Mouse (Mus musculus) lung, postnatal 36 days (tissue): ENCODE results near the gene Lig1.

Source experiments
- DNase-seq: peaks from one replicate; pipeline ENCODE4 v3.0.0; 2022; ENCODE audit warnings: mixed read lengths

Lig1 gene

DNA sequence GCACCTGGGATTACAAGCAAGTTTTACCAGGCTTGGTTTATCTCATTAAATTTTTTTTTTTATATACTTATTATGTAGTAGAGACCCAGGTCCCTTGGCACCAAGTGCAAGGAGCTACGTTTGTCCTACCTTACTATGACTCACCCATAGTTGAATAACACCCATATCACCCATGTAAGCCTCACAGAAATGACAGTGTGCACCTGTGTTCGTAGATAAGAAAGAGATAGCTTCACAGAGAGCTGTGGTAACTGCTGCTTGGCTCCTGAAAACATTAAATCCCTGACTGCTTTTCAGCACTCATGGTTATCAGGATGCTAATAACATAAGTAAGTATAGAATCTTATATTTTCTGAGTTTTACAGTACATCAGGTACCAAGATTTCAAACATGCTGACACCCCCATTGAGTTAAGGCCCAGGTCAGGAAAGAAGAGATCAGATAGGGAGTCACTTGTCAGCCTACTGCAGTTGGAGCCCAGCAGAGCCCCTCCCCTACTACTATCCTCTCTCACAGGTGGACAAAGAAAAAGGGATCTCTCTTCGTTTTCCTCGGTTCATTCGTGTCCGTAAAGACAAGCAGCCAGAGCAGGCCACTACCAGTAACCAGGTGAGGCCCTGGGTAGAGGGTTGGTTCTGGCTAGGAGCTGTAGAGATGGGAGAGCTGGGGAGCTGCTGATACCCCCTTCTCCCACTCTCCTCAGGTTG is 33.6 kb downstream of the Lig1 start:
- DNase-seq, result no peak

DNA sequence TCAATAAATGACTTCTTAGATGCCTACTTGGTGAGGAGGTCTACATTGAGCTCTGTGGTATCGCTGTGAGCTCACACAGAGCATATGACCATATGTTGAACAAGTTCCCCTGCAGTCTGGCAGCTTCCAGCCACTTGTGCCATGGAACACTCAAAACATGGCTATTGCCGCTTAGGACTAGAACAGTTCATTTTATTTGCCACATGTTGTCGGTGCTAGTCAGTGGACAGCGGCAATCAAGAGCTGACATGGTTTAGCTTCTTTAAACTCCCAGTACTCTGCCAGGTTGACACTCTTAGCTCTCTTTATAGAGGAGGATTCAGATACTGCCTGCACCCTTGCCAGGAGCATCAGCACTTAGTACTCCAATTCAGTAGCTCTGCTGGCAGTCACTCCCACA is 34.3 kb downstream of the Lig1 start:
- DNase-seq, result no peak

DNA sequence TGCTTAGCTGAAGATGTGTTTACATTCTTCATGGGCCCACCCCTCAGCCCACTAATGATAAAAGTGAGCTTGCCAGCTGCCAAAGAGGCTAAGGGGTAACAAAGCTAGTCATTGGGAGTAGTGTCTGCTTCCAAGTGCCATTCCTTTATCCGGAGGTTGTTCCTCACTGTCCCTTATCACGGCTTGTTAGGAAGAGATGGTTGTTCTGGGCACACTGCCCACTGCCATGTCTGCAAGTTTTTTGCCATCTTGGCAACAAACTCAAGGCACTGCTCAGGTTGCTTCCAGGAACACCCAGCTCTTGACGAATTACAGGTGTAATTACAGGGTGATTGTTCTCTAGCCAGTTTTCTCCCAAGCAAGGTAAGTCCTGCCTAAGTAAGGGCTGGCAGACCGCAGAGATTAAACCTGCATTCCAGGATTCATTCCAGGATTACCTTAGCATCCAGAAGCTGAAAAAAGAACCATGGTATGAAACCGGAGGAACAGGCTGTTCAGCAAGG is 37.1 kb downstream of the Lig1 start:
- no peak for DNase-seq

DNA sequence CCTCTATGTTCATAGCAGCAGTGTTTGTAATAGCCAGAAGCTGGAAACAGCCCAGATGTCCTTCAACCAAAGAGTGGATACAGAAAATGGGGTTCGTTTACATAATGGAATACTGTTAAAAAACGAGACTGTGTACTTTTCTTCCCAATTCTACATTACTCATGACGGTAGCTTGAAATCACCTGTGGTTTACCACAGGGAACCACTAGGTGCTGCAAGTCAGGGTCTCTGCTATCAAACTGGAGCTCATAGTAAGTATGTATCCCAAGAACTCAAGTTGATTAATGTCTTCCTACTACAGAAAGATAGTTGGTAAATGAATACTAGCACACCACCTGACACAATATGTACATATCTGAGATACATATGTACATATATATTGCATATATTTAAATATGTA is 44.3 kb downstream of the Lig1 start:
- DNase-seq, result no peak

DNA sequence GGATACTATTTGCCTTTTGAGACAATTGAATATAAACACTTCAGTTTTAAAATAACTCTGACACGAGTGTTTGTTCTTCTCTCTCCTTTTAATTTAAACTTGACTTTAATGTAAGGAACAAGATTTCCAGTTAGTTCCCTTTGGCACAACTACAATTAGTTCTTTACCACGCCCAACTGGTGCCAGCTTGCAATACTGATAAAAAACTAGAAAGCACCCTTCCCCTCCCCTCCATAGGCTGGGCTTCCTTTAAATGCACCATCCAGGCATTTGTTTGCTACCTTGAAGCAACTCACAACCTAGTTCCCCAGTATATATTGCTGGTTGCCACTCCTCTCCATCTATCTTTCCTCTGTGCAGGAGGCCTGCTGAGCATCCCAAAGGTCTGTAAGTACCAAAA is 47.2 kb downstream of the Lig1 start, which contains the start of gene Pla2g4c:
Pla2g4c (plus strand) TSS at position 340 of the 400 bp plus-strand sequence.
- no peak for DNase-seq

DNA sequence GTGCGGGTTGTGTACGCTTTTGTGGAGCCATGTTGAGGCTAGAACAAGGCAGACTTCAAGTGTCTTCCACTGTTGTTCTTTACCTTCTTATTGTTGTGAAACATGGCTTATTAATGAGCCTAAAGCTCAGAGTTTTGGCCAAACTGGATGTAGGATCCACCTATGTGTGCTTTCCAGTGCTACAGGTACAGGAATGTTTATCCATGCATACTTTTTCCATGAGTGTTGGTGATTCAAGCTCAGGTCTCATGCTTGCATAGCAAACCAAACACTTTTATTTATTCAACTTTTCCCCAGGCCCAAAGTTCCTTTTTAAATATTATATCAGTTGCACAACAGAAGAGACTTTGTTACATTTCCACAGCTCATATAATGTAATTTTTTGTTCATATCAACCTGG is 53.5 kb downstream of the Lig1 start:
- no peak for DNase-seq

DNA sequence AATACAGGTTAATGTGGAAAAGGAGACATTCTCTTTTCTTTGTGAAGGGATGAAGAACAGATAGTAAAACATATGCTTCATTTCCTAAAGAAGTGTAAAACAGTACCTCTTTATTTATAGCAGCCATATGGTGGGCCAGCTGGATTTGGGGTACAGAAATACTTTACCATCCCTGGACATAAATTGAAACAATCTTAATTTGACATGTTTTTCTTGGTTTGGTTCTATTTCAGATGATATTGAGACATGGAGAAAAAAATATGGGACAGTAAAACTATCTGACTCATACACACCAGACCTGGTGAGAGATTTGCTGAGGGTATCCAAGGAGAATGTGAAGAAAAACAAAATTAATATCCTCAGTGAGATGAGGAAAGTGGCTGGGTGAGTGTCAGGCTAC is 78.9 kb downstream of the Lig1 start:
- DNase-seq, result no peak
